Mouse (Mus musculus): ENCODE results near the gene Pdzd2. TPM values are rescaled to one million over a fixed set of nuclear protein-coding genes. Genes with fewer than 3 reads are reported as not detected.

Pdzd2 gene
- polyA plus RNA-seq, 1 experiment, result 1.1 TPM

- TF ChIP-seq FLI1 (IDR thresholded peaks at IDR 0.05; ENCODE audit: low read length) (no peak), GATA1 (IDR thresholded peaks at IDR 0.05; ENCODE audit: borderline replicate concordance, low read length) (no peak)
- peak overlapping the region; percentile 60 for H3K4me3 ChIP-seq (replicated peaks)
- no peaks in the 10 kb centered on the region for H3K9me3 ChIP-seq
- H3K36me3 ChIP-seq (replicated peaks; ENCODE audit: low read length), result no peaks in the 10 kb centered on the region
- no peaks in the 10 kb centered on the region for H3K27me3 ChIP-seq (replicated peaks)
- H3K4me1 ChIP-seq, result peaks cover 44% of the 10 kb centered on the region
Observed at GRCm38 (mm10) chr15:12577054-12577696, 162.5 kb downstream of the Pdzd2 start.

- TF ChIP-seq FLI1 (IDR thresholded peaks at IDR 0.05; ENCODE audit: low read length) (no peak), GATA1 (IDR thresholded peaks at IDR 0.05; ENCODE audit: borderline replicate concordance, low read length) (no peak)
- Histone ChIP-seq H3K4me3 (replicated peaks) (no peak overlapping the region), H3K4me1 (peaks cover 41% of the 10 kb centered on the region), H3K9me3 (no peaks in the 10 kb centered on the region), H3K36me3 (replicated peaks; ENCODE audit: low read length) (no peaks in the 10 kb centered on the region), H3K27me3 (replicated peaks) (no peaks in the 10 kb centered on the region)
Observed at GRCm38 (mm10) chr15:12573621-12574020, 166.1 kb downstream of the Pdzd2 start.

GRCm38 (mm10) chr15:12571168-12571567 is 168.6 kb downstream of the Pdzd2 start:
- H3K4me3 ChIP-seq (replicated peaks), result no peak overlapping the region
- no peaks in the 10 kb centered on the region for H3K27me3 ChIP-seq (replicated peaks)
- H3K9me3 ChIP-seq, result no peaks in the 10 kb centered on the region
- peaks cover 36% of the 10 kb centered on the region for H3K4me1 ChIP-seq
- H3K36me3 ChIP-seq (replicated peaks; ENCODE audit: low read length), result no peaks in the 10 kb centered on the region
- TF ChIP-seq GATA1 (IDR thresholded peaks at IDR 0.05; ENCODE audit: borderline replicate concordance, low read length), result no peak
- TF ChIP-seq FLI1 (IDR thresholded peaks at IDR 0.05; ENCODE audit: low read length), result no peak

- no peaks in the 10 kb centered on the region for H3K9me3 ChIP-seq
- TF ChIP-seq GATA1 (IDR thresholded peaks at IDR 0.05; ENCODE audit: borderline replicate concordance, low read length), result no peak
- no peak for TF ChIP-seq FLI1 (IDR thresholded peaks at IDR 0.05; ENCODE audit: low read length)
- no peak overlapping the region for H3K4me3 ChIP-seq (replicated peaks)
- H3K27me3 ChIP-seq (replicated peaks), result peaks cover 1% of the 10 kb centered on the region
- H3K4me1 ChIP-seq, result peaks cover 41% of the 10 kb centered on the region
- H3K36me3 ChIP-seq (replicated peaks; ENCODE audit: low read length), result no peaks in the 10 kb centered on the region
Observed at GRCm38 (mm10) chr15:12566637-12567440, 172.9 kb downstream of the Pdzd2 start.

- TF ChIP-seq FLI1 (IDR thresholded peaks at IDR 0.05; ENCODE audit: low read length), result no peak
- no peak for TF ChIP-seq GATA1 (IDR thresholded peaks at IDR 0.05; ENCODE audit: borderline replicate concordance, low read length)
- no peaks in the 10 kb centered on the region for H3K9me3 ChIP-seq
- H3K4me3 ChIP-seq (replicated peaks), result peak overlapping the region; percentile 19
- H3K27me3 ChIP-seq (replicated peaks), result peaks cover 1% of the 10 kb centered on the region
- peaks cover 32% of the 10 kb centered on the region for H3K4me1 ChIP-seq
- H3K36me3 ChIP-seq (replicated peaks; ENCODE audit: low read length), result no peaks in the 10 kb centered on the region
Observed at GRCm38 (mm10) chr15:12565281-12565680, 174.4 kb downstream of the Pdzd2 start.

- peaks cover 18% of the 10 kb centered on the region for H3K4me1 ChIP-seq
- peaks cover 7% of the 10 kb centered on the region for H3K27me3 ChIP-seq (replicated peaks)
- no peaks in the 10 kb centered on the region for H3K36me3 ChIP-seq (replicated peaks; ENCODE audit: low read length)
- H3K4me3 ChIP-seq (replicated peaks), result no peak overlapping the region
- TF ChIP-seq GATA1 (IDR thresholded peaks at IDR 0.05; ENCODE audit: borderline replicate concordance, low read length) (no peak), FLI1 (IDR thresholded peaks at IDR 0.05; ENCODE audit: low read length) (no peak)
- no peaks in the 10 kb centered on the region for H3K9me3 ChIP-seq
Observed at GRCm38 (mm10) chr15:12560505-12560904, 179.2 kb downstream of the Pdzd2 start.

- TF ChIP-seq GATA1 (IDR thresholded peaks at IDR 0.05; ENCODE audit: borderline replicate concordance, low read length) (no peak), FLI1 (IDR thresholded peaks at IDR 0.05; ENCODE audit: low read length) (no peak)
- Histone ChIP-seq H3K36me3 (replicated peaks; ENCODE audit: low read length) (no peaks in the 10 kb centered on the region), H3K4me1 (no peaks in the 10 kb centered on the region), H3K9me3 (no peaks in the 10 kb centered on the region), H3K27me3 (replicated peaks) (peaks cover 5% of the 10 kb centered on the region), H3K4me3 (replicated peaks) (no peak overlapping the region)
Observed at GRCm38 (mm10) chr15:12557663-12558436, 181.9 kb downstream of the Pdzd2 start.

GRCm38 (mm10) chr15:12553211-12553610 is 186.5 kb downstream of the Pdzd2 start:
- TF ChIP-seq FLI1 (IDR thresholded peaks at IDR 0.05; ENCODE audit: low read length) (no peak), GATA1 (IDR thresholded peaks at IDR 0.05; ENCODE audit: borderline replicate concordance, low read length) (no peak)
- H3K4me3 ChIP-seq (replicated peaks), result no peak overlapping the region

GRCm38 (mm10) chr15:12550919-12551318 is 188.8 kb downstream of the Pdzd2 start:
- Histone ChIP-seq H3K27me3 (replicated peaks) (peaks cover 26% of the 10 kb centered on the region), H3K4me1 (peaks cover 19% of the 10 kb centered on the region), H3K4me3 (replicated peaks) (no peak overlapping the region), H3K9me3 (no peaks in the 10 kb centered on the region), H3K36me3 (replicated peaks; ENCODE audit: low read length) (no peaks in the 10 kb centered on the region)
- TF ChIP-seq GATA1 (IDR thresholded peaks at IDR 0.05; ENCODE audit: borderline replicate concordance, low read length), result no peak
- TF ChIP-seq FLI1 (IDR thresholded peaks at IDR 0.05; ENCODE audit: low read length), result no peak

More at GRCm38 (mm10) chr15:12553211-12553610, 186.5 kb downstream of the Pdzd2 start:
- H3K36me3 ChIP-seq (replicated peaks; ENCODE audit: low read length), result no peaks in the 10 kb centered on the region
- peaks cover 23% of the 10 kb centered on the region for H3K27me3 ChIP-seq (replicated peaks)
- no peaks in the 10 kb centered on the region for H3K9me3 ChIP-seq
- peaks cover 19% of the 10 kb centered on the region for H3K4me1 ChIP-seq

Data from megakaryocyte, embryonic 14.5 days (primary cell).